Mouse (Mus musculus): ENCODE measurements at regions not wholly inside any gene's neighbourhood (a gene's known extent, or its start where the extent isn't known, plus 50 kb on each side); places are given as distances from the start of the nearest gene placed in this dataset.

- no peak for DNase-seq
Observed at GRCm38 (mm10) chr8:90762390-90762789, 54.8 kb downstream of the Gm19935 start.

GRCm38 (mm10) chr8:90761947-90762346 is 55.2 kb downstream of the Gm19935 start:
- no peak for DNase-seq

DNA sequence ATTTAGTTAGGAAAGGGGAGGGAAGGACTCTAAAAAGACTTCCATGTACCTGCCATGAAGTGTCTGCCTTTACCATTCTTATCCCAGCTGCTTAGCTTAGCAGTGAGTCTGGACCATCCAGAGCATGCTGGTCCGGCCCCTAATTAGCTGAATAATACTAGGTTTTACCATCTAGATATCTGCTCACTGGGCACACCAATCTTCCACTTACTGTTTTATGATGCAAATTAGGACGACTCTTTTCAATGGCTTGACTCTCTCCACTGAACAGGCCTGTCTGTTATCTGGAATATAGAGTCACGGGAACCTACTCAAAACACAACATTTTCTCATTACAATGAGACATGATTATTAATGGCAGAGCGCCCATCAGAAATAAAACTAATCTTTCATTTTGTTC is 55.7 kb downstream of the Gm19935 start:
- no peak for DNase-seq

- no peak for DNase-seq
Observed at GRCm38 (mm10) chr8:90759531-90759930, 57.7 kb downstream of the Gm19935 start.

DNA sequence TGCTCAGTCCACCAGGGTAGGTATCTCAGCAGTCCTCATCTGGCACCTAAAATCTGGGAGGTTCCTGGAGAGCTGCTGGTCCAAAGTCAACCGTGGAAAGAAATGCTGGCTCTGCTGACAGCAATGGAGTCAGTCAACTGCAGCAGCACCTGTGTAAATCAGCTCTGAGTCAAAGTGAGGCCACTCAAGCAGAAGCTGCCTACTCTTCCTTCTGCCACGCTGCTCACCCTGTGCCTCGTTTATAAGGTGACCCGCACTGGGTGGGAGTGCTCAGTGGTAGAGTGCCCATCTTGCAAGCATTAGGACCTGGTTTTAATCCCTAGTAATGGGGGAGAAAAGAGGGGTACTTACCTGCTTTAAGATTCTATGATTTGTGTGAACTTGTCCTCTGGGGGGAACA is 62.2 kb downstream of the Gm19935 start:
- no peak for DNase-seq

- no peak for DNase-seq
Observed at GRCm38 (mm10) chr8:90743546-90743945, 73.6 kb downstream of the Gm19935 start.

DNA sequence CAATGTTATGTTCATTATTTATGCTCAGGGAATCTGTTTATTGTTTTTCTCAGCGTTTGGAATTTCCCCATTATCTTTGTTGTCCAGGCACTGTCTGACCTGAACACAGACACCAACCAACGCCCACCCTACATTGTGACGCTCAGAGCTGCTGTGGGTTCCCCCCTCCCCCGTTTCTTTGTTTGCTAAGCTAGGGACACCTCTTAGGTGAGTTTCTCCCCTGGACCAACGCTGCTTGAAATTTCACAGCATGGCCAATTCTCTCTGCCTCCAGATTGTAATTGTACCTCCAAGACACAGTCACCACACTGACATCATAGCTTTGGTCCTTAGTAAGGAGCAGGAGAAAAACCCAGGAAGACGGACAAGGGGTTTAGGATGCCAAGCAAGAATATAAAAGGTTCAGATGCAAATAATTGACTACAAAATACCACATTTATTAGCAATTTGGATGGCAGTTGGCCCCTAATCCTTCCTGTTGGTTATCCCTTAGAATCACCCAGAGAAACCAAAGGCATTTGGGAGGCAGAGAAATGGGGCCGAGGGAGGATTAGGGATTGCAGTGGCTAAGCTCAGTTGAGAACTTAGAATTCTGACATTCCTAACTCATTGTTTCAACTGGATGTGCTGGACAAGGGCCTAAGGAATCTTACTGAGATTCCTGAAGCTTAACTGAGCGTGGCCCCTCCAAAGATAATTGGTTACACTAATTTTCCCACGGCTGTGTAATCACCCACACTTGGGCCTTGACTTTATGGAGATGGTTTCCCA is 76.0 kb downstream of the Gm19935 start:
- DNase-seq: no peak

DNA sequence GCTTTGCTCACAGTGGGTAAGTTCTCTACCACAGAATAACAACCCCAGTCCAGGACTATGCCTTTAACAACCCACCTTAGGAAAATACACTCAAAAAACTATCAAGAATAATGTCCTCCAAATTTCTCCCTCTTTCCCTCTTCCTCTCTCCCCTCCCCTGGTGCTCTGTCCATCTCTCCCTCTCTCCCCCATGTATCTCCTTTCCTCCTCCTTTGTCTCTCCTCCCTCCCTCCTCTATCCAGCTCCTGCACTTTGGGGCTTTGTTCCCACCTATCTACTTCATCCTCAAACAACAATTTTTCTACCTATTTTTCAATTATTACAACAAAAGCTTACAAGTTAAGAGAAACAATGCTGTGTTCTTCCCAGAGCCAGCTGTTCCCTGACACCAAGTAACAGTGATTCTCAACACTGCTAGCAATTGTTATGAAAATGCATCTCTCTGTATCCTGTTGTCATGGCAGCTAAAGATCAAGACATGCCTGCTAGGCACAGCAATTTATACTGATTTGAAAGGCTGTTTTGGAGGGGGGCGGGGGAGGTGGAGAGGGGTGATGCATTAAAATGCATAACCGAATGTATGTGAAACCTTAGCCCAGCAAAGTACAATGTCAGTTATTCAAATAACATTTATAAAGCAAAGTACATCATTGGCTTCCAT is 76.8 kb downstream of the Gm19935 start:
- DNase-seq: no peak

DNA sequence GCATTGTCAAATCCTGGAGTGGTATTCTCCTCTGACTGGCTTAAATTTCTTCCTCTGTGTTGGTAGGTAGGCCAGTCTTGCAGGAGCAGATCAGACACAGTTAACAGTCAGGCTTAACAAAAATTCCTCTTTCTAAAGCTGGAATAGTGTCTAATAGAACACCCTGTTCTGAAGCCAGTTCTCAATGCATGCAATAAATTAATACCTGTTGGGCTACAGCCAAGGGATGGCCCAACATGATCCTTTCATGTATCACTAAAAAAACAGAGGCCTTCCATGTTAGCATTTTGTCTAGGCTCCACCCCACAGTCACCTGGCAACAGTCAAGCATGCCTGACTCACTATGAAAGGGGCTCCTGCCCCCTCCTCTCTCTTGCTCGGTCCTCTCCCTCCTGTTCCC is 89.2 kb downstream of the Gm19935 start:
- no peak for DNase-seq

DNA sequence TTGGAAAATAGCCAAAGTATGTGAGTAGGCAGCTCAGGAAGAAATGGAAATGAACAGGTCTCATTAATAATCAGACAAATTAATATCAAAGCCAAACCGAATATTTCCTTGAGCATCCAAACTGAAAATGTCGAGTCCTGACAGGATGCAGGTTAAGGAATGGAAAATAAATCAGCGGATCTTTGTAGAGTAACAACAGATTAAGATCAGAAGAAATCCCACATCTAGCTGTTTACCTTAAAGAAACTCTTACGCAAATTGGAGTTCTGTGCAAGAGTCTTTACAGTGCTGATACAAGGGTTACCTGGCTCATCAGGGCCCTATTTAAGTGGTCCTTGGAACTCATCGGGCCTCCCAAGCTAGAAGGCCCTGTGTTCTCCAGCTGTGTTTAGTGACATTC is 92.0 kb downstream of the Gm19935 start:
- no peak for DNase-seq

DNA sequence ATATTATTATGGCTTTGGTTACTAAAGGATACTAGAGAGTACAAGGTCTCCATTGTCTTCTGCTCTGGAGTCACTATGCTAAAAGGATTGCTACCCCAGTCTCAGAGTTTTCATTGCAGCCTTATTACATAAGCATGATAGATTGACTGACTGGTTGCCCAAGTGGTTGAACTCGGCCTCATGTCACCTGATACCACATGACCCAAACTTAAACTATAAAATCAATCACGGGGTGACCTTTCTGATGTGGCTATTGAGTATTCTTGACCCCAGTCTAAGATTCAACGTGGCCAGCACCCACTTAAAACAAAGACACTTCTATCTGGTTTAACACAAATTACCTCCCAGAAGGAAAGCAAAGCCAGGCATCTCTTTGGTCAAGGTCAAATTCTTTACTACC is 100.8 kb downstream of the Gm19935 start:
- DNase-seq: no peak

- peak; percentile 56 for DNase-seq
Observed at GRCm38 (mm10) chr8:90708524-90708923, 108.7 kb downstream of the Gm19935 start.

- no peak for DNase-seq
Observed at GRCm38 (mm10) chr8:90692516-90692915, 124.7 kb downstream of the Gm19935 start.

GRCm38 (mm10) chr8:90685076-90685475 is 132.1 kb downstream of the Gm19935 start:
- no peak for DNase-seq

- DNase-seq: no peak
Observed at GRCm38 (mm10) chr8:90670471-90671057, 146.6 kb downstream of the Gm19935 start.

GRCm38 (mm10) chr8:90669396-90669795 is 147.8 kb downstream of the Gm19935 start:
- DNase-seq: no peak

- DNase-seq: peak; percentile 14
Observed at GRCm38 (mm10) chr8:90659066-90659465, 158.1 kb downstream of the Gm19935 start.

DNA sequence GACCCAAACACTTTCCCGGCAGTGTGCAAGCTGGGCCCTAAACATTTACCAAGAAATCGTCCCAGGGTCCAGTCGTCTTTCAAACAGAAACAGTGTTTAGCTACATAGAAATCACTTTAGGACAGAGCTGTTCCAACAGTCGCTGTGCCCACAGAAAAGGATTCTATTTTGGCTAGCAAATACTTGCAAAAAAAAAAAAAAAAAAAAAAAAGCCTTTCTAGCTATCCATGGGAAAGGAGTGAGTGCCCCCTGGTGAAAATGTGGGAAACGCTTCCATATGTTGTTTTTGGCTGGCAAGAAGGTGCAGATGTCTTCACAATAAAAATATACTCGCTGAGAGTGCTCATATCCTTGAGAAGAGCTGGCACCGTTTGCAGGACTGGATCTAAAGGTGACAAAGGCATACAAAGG is 159.5 kb downstream of the Gm19935 start:
- DNase-seq: peak; percentile 55

GRCm38 (mm10) chr8:90657116-90657515 is 160.1 kb downstream of the Gm19935 start:
- no peak for DNase-seq

DNA sequence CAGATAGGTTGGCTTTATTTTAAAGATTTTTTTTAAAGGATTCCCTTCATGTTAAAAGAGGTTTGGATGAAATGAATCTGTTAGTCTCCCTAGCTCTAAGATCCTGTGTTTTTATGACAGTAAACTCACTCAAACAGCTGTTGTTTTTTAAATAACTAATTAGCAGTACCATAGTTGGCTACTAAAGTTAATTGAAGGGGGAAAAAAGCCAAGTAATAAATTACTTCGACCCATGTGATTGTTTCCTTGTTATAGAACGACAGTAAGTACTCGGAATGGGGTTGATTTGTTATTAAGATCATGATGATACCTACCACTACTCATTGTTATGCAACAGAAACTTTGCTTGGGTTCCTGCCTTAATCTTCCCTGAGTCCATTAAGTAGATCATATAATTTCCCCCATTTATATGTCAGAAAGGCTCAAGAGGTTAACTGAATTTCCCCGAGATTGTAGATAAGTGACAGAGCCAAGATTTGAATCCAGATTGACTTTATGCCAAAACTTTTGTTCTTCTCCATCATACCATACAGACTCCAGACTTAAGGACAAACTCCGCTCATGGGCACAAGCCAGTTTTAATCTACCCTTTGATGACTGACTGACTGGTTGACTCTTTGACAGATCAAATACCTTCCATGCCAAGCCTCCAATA is 160.6 kb downstream of the Gm19935 start:
- no peak for DNase-seq

DNA sequence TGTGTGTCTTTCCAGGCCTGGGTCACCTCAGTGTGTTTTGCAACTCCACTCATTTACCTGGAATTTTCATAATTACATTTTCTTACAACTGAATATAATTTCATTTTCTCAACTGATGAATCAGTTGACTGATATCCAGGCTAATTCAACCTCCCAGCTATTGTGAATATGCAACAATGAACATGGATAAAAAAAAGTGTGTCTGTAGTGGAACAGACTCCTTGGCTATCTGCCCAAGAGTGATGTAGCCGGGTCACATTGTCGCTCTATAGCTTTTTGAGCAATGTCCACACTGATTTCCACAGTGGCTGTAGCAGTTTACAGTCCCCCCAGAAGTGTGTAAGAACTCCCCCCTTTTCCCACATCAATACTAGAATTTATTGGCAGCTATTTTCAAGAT is 162.4 kb downstream of the Gm19935 start:
- DNase-seq: no peak

DNA sequence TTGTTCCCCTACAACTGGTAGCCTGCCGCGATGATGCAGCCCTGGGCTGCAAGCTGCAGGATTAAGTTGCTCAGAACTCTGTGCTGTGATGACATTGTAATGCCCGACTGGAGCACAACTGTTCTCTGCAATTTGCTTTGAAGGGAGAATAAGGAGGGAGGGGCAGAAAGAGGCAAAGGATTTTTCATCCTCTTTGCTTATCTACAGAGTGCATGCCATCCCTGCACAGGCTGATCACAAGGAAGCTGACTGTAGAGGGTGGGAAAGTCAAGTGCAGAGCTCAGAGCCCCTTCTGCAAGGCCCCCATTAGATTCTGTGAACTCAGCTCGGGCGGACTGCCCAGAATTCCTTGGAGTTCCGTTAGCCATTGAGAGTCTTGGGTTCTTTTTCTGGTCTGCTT is 174.8 kb downstream of the Gm19935 start:
- DNase-seq: no peak

- no peak for DNase-seq
Observed at GRCm38 (mm10) chr8:90636770-90637169, 180.4 kb downstream of the Gm19935 start.
